Mouse (Mus musculus) heart, adult 8-10 months (tissue): ENCODE results near the gene Atg16l2. TPM values are rescaled to one million over a fixed set of nuclear protein-coding genes. Genes with fewer than 3 reads are reported as not detected.
A peak's percentile ranks its signal among the peaks of the same experiment; 100 is the strongest.

Source experiments
- DNase-seq: peaks from one replicate; pipeline ENCODE4 v3.0.0; 2022; ENCODE audit warnings: low spot score
- total RNA-seq, 4 experiments: library from RNA; stranded (reverse); gene quantifications; 2 replicates each; pipeline ENCODE4 v1.2.4; 2022

The Atg16l2 gene
- 10 to 100 TPM in 2 of 4 experiments, 1 to 10 TPM in 2; 5.7 to 12.3 (median 9.3) TPM for total RNA-seq

DNA sequence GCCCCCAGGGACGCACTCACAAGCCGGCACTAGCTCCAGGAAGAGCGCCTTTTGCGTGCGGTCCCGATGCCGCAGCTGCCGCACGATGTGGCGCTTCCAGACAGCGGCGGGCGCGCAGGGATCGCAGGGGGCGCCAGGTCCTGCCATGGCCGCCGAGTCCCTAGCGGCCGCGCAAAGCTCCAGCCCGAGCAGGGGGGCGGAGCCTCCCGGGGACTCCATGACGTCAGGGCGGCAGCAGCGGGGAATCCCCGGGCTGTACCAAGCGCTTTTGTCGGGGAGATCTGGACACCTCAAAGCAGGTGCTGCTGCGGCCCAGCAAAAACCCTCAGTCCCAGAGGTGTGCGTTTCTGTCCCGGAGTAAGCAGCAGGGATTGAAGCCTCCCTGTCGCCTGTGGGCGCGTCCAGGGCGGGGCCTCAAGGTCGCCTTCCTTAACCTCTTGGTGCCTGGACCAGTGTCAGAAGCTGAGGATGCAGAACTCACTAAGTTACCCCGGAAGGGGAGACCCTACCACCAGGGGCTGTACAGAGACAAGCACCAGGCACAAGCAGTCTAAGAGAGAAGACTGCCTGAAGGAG lies at the start of gene Atg16l2:
Atg16l2 (minus strand) TSS at position 371 of the 576 bp plus-strand sequence.
- DNase-seq = peak; percentile 93

DNA sequence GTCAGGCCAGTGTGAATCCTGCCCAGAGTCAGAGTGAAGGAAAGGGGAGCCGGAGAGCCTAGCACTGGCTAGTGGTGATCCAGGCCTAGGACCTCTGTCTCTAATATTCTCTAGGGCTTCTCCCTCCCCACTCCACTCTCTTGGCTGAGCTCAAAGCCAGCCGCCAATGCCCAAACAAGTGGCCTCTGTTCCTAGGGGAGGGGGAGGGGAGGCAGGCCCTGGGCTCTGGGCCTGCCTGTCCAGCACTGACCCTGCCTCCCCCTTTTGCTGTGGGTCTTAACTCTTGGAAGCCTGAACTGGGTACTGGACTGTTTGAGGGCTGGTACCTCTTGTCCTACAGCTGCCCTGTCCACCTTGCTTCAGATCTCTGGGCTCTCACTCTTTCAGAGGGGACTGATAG lies 47.8 kb upstream of the Atg16l2 start:
- no peak for DNase-seq

DNA sequence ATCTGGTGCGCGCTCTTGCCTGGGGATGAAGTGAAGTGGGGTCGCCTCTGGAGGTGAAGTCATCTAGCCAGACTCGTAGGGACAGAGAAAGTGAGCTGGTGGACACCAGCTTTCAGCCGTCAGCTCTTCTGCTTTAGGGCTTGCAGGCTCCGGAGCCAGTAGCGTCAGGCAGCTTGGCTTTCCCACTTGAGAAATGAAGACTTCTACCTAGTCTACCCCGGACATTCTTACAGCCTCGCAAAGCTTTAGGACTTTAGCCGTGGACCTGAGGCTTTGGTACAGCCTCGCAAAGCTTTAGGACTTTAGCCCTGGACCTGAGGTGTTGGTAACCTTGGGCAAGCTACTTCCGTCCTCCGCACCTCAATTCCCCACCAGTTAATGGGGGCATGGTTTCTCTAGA lies 46.3 kb upstream of the Atg16l2 start:
- no peak for DNase-seq

DNA sequence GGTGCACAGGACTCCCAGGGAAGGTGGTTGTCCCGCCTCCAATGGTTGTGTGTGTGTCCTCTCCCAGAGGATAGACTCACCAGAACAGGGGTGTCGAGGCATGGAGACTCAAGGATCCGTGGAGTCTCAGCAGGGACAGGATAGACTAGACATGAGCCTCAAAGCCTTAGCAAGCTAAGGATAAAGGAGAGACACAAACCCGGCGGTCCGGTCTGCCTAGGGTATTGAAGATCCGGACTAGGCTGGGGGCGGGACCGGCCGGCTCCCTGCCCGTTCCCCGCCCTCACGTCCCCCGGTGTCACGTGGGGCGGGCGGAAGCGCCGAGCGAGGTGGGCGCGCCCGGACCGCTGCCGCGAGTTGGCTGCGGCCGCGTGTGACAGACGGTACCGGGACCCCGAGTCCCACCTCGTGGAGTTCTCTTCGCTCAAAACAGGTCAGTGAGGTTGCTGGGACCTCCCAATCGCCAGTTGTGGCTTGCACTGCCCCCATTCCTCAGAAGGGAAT lies 45.8 kb upstream of the Atg16l2 start, which contains the start of gene Arap1:
Arap1 (plus strand) TSS at position 301 of the 504 bp plus-strand sequence.
- DNase-seq = peak; percentile 35

DNA sequence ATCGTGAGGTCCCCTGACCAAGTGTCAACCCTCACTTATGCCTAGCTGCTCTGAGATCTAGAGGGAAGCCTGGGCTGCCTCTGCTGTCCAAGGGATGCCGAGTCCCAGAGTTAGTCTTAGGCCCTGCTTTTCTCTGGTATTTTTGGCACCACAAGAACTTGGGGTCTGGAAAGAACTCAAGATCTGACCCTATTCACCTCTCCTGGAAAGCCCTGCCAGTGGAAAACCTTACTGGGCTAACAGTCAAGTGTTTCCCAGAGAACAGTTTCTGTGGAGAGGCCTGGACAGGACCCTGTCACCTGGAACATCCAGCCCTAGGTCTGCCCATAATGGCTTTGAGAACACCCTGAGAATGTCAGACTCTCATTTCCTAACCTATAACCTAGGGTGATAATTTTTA lies 44.9 kb upstream of the Atg16l2 start:
- DNase-seq = no peak

DNA sequence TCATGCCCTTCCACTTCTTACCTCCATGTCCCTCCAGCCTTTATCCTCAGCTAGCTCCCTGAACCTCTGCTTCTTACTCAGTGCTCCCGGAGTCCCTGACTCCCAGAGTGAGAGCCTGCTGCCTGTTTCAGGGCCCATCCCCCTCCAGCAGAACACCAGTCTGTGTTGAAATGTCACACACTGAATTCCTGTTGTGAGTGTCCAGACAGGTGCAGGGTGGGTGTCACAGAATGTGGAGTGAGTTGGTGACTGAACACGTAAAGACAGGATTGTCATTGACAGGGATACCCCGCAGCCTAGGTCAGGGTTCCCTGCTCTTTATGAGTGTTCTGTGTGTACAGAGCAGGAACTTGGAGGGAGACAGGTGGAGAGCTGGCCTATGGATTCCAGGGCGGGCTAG lies 42.8 kb upstream of the Atg16l2 start:
- no peak for DNase-seq

DNA sequence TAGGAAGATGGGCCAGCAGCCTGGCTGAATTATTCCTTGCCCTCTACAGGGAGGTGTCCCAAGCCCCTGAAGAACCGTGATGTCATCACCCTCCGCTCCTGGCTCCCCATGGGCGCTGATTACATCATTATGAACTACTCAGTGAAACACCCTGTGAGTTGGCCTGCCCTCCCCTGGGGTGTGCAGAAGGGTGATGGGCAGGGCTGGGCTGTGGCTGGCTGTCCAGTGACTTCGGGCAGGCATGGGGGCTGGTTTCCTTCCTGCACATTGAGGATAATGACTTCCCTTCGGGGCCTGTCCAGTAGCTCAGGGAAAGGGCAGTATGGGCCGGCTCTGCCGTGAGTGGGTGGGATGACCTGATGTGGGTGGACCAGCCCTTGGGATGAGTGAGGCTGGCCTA lies 41.1 kb upstream of the Atg16l2 start:
- DNase-seq = no peak

DNA sequence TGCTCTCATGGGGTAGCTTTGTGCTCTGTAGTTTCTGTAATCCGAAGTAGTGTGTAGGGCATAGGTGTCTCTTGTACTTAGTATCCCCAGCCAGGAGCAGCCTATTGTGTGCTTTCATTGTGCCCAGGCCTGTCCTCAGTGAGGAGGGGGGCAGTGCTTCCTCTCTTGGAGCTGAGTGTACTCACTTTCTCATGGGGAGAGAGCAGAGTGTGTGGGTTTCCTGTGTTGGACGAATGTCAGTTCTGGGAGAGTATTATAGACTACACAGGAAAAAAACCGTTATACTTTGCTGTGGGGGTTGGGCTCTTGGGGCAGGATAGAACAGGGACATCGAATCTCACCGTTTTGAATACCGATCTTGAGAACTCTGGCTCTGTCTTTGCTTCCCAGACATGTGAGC lies 39.4 kb upstream of the Atg16l2 start:
- DNase-seq = no peak

DNA sequence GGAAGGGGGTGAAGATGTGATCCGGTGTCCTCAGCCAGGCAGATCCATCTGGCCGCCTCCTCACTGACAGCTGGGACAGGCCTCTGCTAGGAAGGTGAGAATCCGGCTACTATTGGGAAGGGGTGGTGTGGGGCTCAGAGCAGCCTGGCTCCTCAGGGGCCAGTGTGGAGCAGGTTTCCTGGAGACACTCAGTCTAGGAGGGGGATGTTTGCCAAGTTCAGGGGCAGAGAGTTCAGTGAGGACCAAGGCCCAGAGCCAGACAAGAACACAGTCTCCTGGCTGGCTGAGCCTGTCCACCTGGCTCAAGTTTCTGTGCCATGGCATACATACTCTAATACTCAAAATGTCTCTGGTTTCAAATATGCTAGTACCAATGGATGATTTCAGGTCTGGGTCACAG lies 35.4 kb upstream of the Atg16l2 start:
- no peak for DNase-seq

DNA sequence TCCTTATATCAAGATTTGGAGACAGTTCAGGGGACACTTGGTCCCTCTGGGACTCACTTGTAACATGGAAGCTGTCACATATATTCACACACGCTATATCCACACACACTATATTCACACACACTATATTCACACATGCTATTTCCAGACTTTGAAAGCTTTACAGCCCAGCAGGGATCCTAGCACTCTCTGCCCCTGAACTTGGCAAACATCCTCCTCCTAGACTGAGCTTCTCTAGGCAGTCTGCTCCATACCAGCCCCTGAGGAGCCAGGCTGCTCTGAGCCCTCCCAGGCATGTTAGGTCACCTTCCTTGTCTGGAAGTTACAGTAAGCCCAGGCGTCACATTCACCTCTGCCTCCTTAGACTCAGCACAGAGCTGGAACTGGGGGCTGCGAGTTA lies 34.6 kb upstream of the Atg16l2 start:
- no peak for DNase-seq

DNA sequence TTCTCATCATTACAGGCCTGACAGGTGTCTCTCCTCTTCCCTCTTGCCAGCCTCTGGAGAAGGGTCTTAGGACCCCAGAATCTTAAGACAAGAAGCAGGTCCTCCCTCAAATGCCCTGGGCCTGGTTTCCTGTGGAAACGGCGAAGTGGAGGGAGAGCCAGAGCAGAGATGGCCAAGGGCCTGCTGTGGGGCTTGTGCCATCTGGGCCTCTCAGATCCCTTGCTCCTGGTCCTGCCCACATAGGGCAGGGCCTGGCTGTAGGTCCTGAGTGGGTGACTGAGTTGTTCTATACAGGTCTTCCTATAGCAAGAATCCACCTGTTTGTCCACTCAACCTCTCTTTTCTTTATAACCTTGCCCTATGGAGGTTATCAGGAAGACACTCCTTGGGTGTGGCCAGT lies 33.2 kb upstream of the Atg16l2 start:
- no peak for DNase-seq

DNA sequence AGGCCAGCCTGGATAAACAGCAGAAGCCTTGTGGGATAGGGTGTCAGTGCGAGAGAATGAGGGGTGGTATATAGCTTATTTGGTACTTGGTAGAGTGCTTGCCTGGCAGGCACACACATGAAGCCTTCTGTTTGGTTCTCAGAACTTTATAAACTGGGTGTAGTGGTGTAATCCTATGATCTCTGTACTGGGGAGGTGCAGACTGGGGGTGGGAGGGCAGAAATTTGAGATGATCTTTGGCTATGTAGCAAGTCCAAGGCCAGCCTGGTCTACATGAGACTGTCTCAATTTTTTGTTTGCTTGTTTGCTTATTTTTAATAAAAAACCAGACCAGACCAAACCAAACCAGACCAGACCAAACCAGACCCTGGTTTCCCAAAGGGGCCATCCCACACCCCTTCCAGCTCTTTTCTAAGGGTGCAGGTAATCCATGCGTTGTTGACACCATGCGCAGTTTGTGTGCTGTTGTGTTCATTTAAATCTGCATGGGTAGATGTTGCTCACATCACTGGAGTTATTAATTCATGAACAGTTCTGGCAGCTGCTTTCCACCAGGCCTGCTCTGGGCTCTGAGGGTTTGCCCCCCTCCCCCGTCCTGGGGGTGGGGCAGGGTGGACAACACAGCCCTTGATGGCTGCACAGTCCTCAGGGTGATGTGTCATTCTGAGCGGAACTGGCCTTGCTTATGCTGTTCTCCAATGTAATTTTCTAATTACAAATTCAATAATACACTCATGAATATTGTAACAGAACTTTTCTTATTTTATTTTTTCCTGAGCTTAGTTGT lies 30.2 kb upstream of the Atg16l2 start:
- no peak for DNase-seq

DNA sequence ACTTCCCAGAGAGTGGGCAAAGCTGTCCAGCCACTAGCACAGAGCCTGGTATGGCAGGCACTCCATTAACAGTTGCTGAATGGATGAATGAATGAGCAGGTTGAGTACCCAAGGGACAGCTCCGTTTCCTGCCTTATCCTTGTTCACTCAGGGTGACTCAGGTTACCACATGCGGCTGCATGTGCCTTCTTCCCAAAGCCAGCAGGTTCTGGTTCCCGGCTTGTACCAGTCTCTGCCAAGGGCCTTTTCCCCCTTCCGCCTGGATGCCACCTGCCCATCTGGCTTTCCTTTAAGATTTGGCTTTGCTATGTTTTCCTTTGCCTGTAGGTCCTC lies 28.8 kb upstream of the Atg16l2 start:
- DNase-seq = no peak

DNA sequence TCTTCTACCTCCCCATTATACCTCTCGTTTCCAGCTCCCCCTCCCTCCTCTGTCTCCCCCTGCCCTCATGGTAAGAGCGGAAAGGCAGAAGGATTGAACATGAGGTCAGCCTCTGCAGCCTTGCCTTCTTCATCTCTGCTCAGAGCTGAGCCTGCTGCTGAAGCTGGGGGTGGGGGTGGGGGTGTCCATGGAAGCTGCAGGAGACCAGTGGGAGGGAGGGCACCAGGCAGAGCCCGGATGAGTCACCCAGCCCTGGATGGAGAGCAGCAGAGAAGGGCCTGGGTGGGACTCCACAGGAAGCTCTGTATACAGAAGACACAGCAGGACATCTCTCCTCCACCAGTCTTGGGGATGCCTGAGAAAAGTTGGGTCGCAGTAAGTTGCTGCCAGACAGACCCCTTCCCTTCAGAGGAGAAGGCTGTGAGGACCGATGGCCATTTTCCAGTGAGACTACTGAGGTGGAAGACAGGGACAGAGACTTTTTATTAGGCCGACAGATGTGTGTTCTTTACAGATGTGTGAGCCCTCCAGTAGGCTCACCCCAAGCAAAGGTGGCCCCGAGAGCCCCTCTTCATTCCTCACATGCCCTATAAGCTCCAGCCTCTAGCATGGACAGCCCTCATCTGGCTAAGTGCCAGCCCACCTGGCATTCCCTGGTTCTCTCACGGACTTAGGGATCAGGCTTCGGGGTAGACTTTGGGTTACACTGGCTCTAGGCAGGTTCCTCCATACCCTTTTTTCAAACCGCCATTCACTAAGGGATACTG lies 28.2 kb upstream of the Atg16l2 start:
- DNase-seq = no peak

DNA sequence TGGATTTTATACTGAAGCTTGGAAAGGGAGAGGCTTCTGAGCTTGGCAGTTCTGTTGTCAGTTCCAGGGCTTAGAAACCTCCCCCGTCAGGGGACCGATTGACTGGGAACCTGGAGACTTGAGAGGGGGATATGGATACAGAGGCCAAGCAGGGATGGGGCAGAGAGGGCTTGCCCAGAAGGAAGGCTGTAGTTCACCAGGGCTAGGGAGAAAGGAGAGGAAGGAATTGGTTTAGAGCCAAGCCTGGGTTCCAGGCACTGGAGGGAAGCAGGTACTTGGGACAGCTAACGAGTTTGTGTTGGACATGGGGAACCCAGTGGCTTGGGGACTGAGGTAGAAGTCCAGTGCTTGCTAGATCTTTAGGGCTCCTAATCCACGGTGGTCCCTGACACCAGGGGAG lies 27.6 kb upstream of the Atg16l2 start:
- no peak for DNase-seq

DNA sequence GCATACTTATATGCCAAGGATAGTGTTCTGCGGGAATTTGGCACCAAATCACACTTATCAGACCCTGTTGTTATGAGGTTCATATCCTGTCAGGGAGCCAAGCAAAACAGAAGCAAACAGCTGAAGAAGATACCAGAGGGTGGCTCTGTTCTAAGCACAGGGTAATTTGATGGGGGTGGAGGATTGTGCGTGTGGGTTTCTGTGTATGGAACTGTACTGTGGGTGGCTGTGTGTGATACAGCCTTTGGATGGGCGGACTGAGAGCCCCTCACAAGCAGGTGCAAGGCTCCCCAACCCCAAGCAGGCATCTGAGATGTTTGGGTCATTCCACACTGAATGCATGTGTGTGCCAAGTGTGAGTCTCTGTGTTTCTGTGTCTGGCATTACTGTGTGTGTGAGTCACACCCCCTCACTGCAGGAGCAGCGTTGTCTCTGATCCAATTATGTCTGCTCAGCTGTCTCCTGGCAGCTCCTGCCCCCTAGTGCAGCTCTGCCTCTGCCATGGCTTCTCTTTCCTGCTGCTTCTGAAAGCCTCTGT lies 26.6 kb upstream of the Atg16l2 start:
- DNase-seq = no peak

DNA sequence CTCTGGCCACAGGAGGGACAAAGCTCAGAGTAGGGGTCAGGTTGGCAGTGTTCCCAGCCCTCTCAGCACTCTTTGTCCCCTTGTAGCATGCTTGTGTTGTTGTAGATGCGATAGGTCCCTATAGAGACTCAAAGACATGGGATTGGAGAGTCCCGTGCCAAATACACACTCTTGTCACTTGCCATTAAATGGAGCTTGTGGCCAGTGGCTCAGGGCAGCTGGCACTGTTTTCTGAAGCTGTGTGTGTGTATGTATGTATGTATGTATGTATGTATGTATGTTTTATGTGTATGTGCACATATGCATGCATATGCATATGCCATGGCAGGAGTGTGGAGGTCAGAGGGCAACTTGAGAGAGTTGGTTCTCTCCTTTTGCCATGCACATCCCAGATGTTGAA lies 25.7 kb upstream of the Atg16l2 start:
- no peak for DNase-seq

DNA sequence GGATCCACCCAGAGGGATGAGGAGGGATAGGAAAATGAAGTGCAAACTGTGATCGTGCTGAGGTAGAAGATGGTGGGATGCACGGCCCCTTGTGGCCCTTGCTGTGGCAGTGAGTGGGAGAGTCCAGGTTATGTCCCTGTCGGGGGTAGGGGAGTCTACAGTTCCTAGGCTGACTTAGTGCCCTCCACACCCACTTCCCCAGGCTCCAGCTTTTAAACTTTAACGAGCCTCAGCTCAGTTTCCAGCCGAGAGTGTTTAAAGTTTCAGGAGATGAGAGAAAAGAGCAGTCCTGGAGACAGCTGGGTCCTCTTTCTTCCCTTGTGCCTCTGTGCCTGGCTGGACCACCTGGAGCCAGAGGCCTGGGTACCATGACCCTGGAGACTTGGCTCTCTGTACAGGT lies 25.2 kb upstream of the Atg16l2 start:
- DNase-seq = no peak

DNA sequence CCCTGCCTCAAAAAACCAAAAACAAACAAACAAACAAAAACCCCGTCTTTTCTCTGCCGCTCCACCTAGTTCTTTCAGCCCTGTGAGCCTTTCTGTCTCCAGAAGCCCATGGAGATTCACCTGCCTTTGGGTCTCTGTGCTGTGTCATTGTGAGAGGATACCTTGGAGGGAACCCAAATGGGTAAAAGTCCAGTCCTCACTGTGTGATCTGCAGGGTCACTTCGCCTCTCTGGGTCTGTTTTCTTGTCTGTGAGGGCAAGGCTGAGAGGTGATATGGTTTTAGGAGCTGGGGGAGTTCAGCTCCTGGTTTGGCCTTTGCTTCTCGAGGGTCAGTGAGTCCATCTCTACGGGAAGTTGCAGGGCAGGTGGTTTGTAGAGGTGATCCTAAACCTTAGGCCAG lies 24.0 kb upstream of the Atg16l2 start:
- DNase-seq = no peak

DNA sequence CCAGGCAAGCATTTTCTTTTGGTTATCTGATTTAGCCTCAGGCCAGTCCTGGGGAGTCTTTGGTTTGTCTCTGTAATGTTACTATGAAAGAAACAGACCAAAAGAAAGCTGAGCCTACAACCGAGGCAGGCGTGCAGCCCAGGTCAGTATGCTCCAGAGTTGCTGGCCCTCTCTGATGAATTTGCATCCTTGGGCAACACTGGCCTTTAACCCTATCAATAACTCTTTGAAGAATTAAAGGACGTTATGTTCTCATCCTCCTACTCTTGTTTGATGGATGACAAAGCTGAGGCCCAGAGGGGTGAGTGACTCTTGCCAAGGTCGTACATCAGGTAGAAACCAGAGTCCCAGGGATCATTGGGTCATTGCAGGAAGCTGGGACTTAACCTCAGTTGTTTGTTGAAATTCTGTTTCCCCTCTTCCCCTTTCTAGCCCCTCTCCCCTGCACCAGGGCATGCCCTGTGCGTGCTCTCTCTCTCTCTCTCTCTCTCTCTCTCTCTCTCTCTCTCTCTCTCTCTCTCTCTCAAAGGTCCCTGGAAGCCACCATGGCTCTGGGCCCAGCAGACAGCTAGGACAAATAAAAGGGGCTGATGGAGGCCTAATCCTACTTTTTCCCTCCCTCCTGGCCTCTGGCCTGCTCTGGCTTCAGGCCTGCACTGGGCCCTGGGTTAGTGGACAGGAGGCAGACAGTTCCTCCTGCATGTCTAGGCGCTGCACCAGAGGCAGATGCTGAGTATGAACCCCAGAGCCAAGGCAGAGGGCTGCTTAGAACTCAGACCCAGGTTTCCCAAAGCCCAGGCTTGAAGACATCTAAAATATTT lies 22.3 kb upstream of the Atg16l2 start:
- no peak for DNase-seq

DNA sequence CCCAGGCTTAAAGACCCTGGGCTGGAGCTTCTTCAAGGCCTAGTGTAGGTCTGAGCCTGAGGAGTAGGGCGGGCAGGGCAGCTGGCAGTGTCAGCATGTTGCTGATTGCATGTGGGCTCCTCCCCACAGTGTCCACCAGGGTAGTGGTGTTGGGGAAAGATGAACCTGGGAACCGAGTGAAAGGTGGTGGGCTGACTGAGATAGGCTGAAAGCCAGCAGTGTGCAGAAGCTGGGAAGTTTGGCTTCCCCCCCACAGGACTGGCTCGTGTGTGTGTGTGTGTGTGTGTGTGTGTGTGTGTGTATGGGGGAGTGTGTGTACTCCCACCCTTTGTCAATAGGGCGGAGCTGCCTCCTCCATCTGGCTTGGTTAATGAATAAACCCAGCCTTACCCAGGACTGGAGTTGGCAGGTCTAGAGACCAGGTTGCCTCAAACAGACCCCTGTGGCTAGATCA lies 21.1 kb upstream of the Atg16l2 start:
- no peak for DNase-seq
